Mouse (Mus musculus): ENCODE results near the gene Dlg2.

- TF ChIP-seq POLR2A (IDR thresholded peaks at IDR 0.05; ENCODE audit: borderline replicate concordance, insufficient read depth, low read length) (no peak), CTCF (IDR thresholded peaks at IDR 0.05; ENCODE audit: borderline replicate concordance, insufficient read depth, low read depth, low read length) (no peak)
Observed at GRCm38 (mm10) chr7:92044966-92045365, 1568.5 kb downstream of the Dlg2 start.
